Mouse (Mus musculus) myocyte (in vitro differentiated cells): Measurements from ENCODE around the gene Kiss1r.

Experiments used
- CEBPB ChIP-seq: IDR thresholded peaks from 2 replicates; pipeline ENCODE4 v1.6.1; 2011; ENCODE audit warnings: mild to moderate bottlenecking, moderate library complexity; ENCODE audit not compliant: poor library complexity, insufficient read depth, severe bottlenecking
- E2F4 ChIP-seq: IDR thresholded peaks from one replicate; pipeline ENCODE4 v1.6.1; 2011; ENCODE audit warnings: mild to moderate bottlenecking, control low read depth, moderate library complexity; ENCODE audit not compliant: insufficient read depth
- POLR2A ChIP-seq: IDR thresholded peaks from one replicate; pipeline ENCODE4 v1.6.1; 2011; ENCODE audit warnings: low read depth, mild to moderate bottlenecking, control low read depth, moderate library complexity; ENCODE audit not compliant: insufficient read length
- POLR2AphosphoS2 ChIP-seq: IDR thresholded peaks from one replicate; pipeline ENCODE4 v1.6.1; 2011; ENCODE audit warnings: low read depth, control low read depth; ENCODE audit not compliant: insufficient read length
- REST ChIP-seq: IDR thresholded peaks from one replicate; pipeline ENCODE4 v1.6.1; 2011; ENCODE audit warnings: mild to moderate bottlenecking, control low read depth, moderate library complexity; ENCODE audit not compliant: insufficient read depth, insufficient read length
- TCF3 ChIP-seq: IDR thresholded peaks from one replicate; pipeline ENCODE4 v1.6.1; 2011; ENCODE audit warnings: low read depth, control low read depth; ENCODE audit not compliant: insufficient read length
- USF1 ChIP-seq: IDR thresholded peaks from one replicate; pipeline ENCODE4 v1.6.1; 2011; ENCODE audit warnings: low read depth, mild to moderate bottlenecking, control low read depth, moderate library complexity

- TF ChIP-seq POLR2A (no peak), E2F4 (no peak), POLR2AphosphoS2 (no peak), USF1 (no peak), CEBPB (no peak), REST (no peak), TCF3 (peak; percentile 88)
These were observed 16.0 kb downstream of the Kiss1r start for GRCm38 (mm10) chr10:79932736-79933135.
